Mouse (Mus musculus): ENCODE measurements at regions not wholly inside any gene's neighbourhood (a gene's known extent, or its start where the extent isn't known, plus 50 kb on each side); places are given as distances from the start of the nearest gene placed in this dataset.

DNA sequence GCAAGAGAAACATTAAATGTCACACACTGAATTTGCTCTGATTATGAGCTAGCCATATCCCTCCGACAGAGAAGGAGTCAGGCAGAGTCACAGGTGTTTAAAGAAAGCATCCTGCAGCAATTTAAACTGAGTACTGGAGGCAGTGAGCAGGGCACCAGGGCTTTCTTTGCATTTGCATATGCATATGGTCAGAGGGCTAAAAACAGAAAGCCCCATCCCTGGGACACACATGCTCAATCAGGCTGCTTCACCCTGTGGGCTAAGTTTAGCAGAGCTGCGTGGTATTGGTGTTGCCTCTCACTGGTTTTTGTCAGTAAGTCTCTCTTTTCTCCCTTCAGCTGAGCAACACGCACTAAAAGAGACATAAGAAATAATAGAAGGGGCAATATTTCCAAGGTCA lies 289.9 kb upstream of the Rps6ka3 start:
- Histone ChIP-seq H3K4me3 (replicated peaks) (no peak overlapping the region), H3K36me3 (replicated peaks) (no peaks in the 10 kb centered on the region), H3K4me2 (no peak overlapping the region), H3K27me3 (peaks cover 10% of the 10 kb centered on the region), H3K9ac (no peak overlapping the region), H3K4me1 (replicated peaks) (no peaks in the 10 kb centered on the region), H3K9me3 (replicated peaks) (no peaks in the 10 kb centered on the region), H3K27ac (replicated peaks) (no peak overlapping the region)
- WGBS (ENCODE audit: insufficient replicate concordance): 41% methylated on average over 3 of the region's 3 CpGs
- no peak for ATAC-seq (ENCODE audit: insufficient read depth)

DNA sequence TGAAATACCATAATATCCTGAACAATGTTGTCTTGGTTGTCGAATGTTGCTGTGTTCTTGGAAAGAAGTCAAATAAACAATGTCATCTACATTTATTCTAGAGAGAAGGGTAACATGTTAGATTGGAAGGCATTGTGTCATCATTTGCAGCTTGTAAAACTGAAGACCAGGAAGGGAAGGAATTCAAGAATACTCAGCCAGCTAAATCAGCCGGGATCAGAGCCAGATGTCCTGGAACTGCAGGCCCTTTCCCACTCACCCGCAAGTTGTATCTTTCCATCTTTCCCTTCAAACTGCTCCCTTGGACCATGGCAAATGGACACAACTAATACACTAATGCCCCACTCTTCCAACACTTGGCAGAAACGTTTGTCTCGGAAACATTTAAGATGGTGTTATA lies 288.7 kb upstream of the Rps6ka3 start:
- no peak for ATAC-seq (ENCODE audit: insufficient read depth)
- H3K36me3 ChIP-seq (replicated peaks): no peaks in the 10 kb centered on the region

GRCm38 (mm10) chrX:158921838-158922450 lies 288.2 kb upstream of the Rps6ka3 start:
- Histone ChIP-seq H3K4me1 (replicated peaks) (no peaks in the 10 kb centered on the region), H3K9me3 (replicated peaks) (no peaks in the 10 kb centered on the region), H3K27me3 (peaks cover 10% of the 10 kb centered on the region), H3K9ac (no peak overlapping the region), H3K4me2 (no peak overlapping the region), H3K4me3 (replicated peaks) (no peak overlapping the region), H3K36me3 (replicated peaks) (no peaks in the 10 kb centered on the region), H3K27ac (replicated peaks) (no peak overlapping the region)
- ATAC-seq (ENCODE audit: insufficient read depth): no peak
- 32% methylated on average over 14 of the region's 14 CpGs for WGBS (ENCODE audit: insufficient replicate concordance)

More for the DNA sequence above, 288.7 kb upstream of the Rps6ka3 start:
- 50% methylated on average over 5 of the region's 5 CpGs for WGBS (ENCODE audit: insufficient replicate concordance)
- H3K9me3 ChIP-seq (replicated peaks): no peaks in the 10 kb centered on the region
- H3K9ac ChIP-seq: no peak overlapping the region
- no peaks in the 10 kb centered on the region for H3K4me1 ChIP-seq (replicated peaks)
- H3K27ac ChIP-seq (replicated peaks): no peak overlapping the region
- H3K4me2 ChIP-seq: no peak overlapping the region
- peaks cover 10% of the 10 kb centered on the region for H3K27me3 ChIP-seq
- H3K4me3 ChIP-seq (replicated peaks): no peak overlapping the region

- Histone ChIP-seq H3K9ac (no peak overlapping the region), H3K36me3 (replicated peaks) (no peaks in the 10 kb centered on the region), H3K4me1 (replicated peaks) (no peaks in the 10 kb centered on the region), H3K4me2 (no peak overlapping the region), H3K4me3 (replicated peaks) (no peak overlapping the region), H3K27me3 (peaks cover 10% of the 10 kb centered on the region), H3K27ac (replicated peaks) (no peak overlapping the region), H3K9me3 (replicated peaks) (no peaks in the 10 kb centered on the region)
- no peak for ATAC-seq (ENCODE audit: insufficient read depth)
- 22% methylated on average over 14 of the region's 14 CpGs for WGBS (ENCODE audit: insufficient replicate concordance)
Observed at GRCm38 (mm10) chrX:158923081-158923561, 287.0 kb upstream of the Rps6ka3 start.

- H3K4me3 ChIP-seq (replicated peaks): no peak overlapping the region
- WGBS (ENCODE audit: insufficient replicate concordance): 44% methylated on average over 17 of the region's 17 CpGs
- H3K9me3 ChIP-seq (replicated peaks): no peaks in the 10 kb centered on the region
- H3K36me3 ChIP-seq (replicated peaks): no peaks in the 10 kb centered on the region
- no peak overlapping the region for H3K4me2 ChIP-seq
- H3K27ac ChIP-seq (replicated peaks): no peak overlapping the region
- H3K27me3 ChIP-seq: peaks cover 10% of the 10 kb centered on the region
- no peak overlapping the region for H3K9ac ChIP-seq
- no peak for ATAC-seq (ENCODE audit: insufficient read depth)
- no peaks in the 10 kb centered on the region for H3K4me1 ChIP-seq (replicated peaks)
Observed at GRCm38 (mm10) chrX:158923657-158924489, 286.2 kb upstream of the Rps6ka3 start.

DNA sequence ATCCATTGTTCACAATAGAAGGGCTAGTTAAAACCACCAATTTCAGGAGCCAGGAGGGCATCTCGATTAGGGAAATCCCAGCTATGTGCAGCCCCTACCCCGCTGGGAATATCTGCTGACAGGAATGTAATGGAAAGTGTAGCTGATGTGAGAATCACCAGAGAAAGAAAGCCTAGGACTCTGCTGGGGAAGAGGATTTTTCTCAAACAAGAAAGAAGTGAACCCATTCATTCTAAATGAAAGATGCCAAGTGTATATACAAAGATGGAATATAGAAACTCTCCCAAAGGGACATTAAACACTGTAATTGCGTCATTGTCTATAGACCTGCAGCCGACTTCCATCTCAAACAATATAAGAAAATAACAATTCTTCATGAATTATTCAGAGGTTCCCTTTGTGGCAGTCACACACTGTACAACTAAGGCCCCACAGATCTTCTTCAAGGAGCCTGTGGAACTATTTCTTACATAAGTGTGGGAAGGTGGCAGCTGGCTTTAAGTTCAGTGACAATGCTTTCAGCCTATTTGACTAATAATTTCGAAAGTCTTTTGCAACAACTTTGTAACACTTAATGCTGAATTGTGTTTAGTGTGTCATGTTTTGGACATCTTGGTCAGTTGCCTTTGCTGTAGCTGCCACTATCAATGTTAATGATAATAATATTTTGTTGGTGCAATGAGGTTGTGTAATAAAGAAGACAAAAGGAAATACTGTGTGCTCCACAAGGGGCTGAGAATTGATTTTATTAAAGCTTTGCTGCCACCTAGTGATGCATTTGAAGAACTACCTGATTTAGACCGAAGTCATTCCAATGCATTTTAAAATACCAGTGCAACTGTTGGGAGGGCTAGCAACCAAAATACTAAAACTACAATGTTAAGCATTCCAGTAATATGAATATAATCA lies 285.4 kb upstream of the Rps6ka3 start:
- ATAC-seq (ENCODE audit: insufficient read depth): no peak
- Histone ChIP-seq H3K4me2 (no peak overlapping the region), H3K4me1 (replicated peaks) (no peaks in the 10 kb centered on the region), H3K27me3 (peaks cover 10% of the 10 kb centered on the region), H3K4me3 (replicated peaks) (no peak overlapping the region), H3K9ac (no peak overlapping the region), H3K36me3 (replicated peaks) (no peaks in the 10 kb centered on the region), H3K9me3 (replicated peaks) (no peaks in the 10 kb centered on the region), H3K27ac (replicated peaks) (no peak overlapping the region)
- WGBS (ENCODE audit: insufficient replicate concordance): 27% methylated on average over 6 of the region's 6 CpGs

DNA sequence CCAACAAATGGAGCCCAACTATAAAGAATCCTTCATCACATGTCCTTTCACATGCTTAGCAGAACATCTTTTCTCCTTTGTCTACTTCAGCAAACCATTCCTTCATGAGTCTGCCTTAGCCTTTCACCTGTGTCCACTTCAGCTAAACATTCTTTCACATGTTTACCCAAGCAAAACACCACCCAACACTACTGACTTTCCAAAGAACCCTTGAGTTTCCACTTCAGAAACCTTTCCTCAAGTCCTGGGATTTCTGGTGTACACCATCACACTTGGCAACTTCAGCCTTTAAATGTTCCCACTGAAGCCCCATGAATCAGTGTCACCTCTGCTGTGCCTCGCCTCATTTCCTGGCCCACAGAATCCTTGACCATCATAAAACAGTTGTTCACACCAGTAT lies 278.2 kb upstream of the Rps6ka3 start:
- Histone ChIP-seq H3K4me2 (no peak overlapping the region), H3K27me3 (no peaks in the 10 kb centered on the region), H3K4me1 (replicated peaks) (no peaks in the 10 kb centered on the region), H3K36me3 (replicated peaks) (no peaks in the 10 kb centered on the region), H3K9ac (no peak overlapping the region), H3K4me3 (replicated peaks) (no peak overlapping the region), H3K27ac (replicated peaks) (no peak overlapping the region), H3K9me3 (replicated peaks) (no peaks in the 10 kb centered on the region)
- WGBS (ENCODE audit: insufficient replicate concordance): 33% methylated on average over 1 of the region's 1 CpGs
- ATAC-seq (ENCODE audit: insufficient read depth): no peak

DNA sequence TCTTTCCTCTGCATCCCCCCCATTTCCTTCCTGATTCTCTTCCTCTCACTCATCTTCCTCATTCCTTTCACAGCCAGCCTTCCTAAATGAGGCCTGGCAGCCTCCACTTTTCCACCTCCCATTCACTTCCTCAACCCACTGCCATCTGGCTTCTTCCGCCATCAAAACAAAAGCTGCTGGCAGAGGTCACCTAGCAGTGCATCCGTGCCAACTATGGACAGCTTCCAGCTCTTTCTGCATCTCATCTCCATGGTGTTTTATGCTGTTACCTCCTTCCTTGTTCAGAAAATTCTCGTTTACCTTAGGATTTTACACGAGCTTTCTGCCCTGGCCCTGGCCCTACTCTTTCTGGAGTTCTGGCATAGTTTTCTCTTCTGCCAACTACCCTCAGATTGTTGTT lies 262.9 kb upstream of the Rps6ka3 start:
- H3K36me3 ChIP-seq (replicated peaks): no peaks in the 10 kb centered on the region
- H3K9ac ChIP-seq: no peak overlapping the region
- no peaks in the 10 kb centered on the region for H3K4me1 ChIP-seq (replicated peaks)
- no peaks in the 10 kb centered on the region for H3K27me3 ChIP-seq
- H3K27ac ChIP-seq (replicated peaks): no peak overlapping the region
- H3K4me3 ChIP-seq (replicated peaks): no peak overlapping the region
- no peaks in the 10 kb centered on the region for H3K9me3 ChIP-seq (replicated peaks)
- H3K4me2 ChIP-seq: no peak overlapping the region
- WGBS (ENCODE audit: insufficient replicate concordance): 40% methylated on average over 4 of the region's 4 CpGs
- ATAC-seq (ENCODE audit: insufficient read depth): no peak

GRCm38 (mm10) chrX:158971726-158972125 lies 238.4 kb upstream of the Rps6ka3 start:
- no peaks in the 10 kb centered on the region for H3K9me3 ChIP-seq (replicated peaks)
- H3K4me3 ChIP-seq (replicated peaks): no peak overlapping the region
- H3K27ac ChIP-seq (replicated peaks): no peak overlapping the region
- no peaks in the 10 kb centered on the region for H3K4me1 ChIP-seq (replicated peaks)
- H3K36me3 ChIP-seq (replicated peaks): no peaks in the 10 kb centered on the region
- 54% methylated on average over 5 of the region's 5 CpGs for WGBS (ENCODE audit: insufficient replicate concordance)
- H3K4me2 ChIP-seq: no peak overlapping the region
- H3K9ac ChIP-seq: no peak overlapping the region
- no peak for ATAC-seq (ENCODE audit: insufficient read depth)
- H3K27me3 ChIP-seq: no peaks in the 10 kb centered on the region

- 39% methylated on average over 5 of the region's 5 CpGs for WGBS (ENCODE audit: insufficient replicate concordance)
- no peak for ATAC-seq (ENCODE audit: insufficient read depth)
- H3K4me1 ChIP-seq (replicated peaks): no peaks in the 10 kb centered on the region
Observed at GRCm38 (mm10) chrX:158976648-158977047, 233.5 kb upstream of the Rps6ka3 start.

DNA sequence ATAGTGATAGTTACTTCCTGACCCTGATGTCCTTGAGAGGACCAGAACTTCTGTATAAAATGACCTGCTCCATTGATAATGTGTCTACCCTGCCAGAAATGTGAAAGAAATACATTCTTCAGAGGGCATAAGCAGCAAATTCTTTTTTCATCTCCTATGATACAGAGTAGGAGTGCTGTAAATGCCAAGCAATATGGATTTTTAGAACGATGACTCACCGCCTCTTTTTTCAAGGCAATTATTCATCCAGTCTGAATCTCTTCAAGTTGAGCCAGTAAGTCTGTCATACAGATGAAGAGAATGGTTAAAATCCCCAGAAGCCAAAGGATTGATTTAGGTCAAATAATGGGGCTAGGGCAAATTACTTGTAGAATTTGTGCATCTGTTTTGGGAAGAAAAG lies 225.4 kb upstream of the Rps6ka3 start:
- Histone ChIP-seq H3K27ac (replicated peaks) (no peak overlapping the region), H3K36me3 (replicated peaks) (no peaks in the 10 kb centered on the region), H3K9me3 (replicated peaks) (no peaks in the 10 kb centered on the region), H3K4me2 (no peak overlapping the region), H3K4me3 (replicated peaks) (no peak overlapping the region), H3K27me3 (no peaks in the 10 kb centered on the region), H3K4me1 (replicated peaks) (no peaks in the 10 kb centered on the region), H3K9ac (no peak overlapping the region)
- no peak for ATAC-seq (ENCODE audit: insufficient read depth)
- 74% methylated on average over 2 of the region's 2 CpGs for WGBS (ENCODE audit: insufficient replicate concordance)

More at GRCm38 (mm10) chrX:158976648-158977047, 233.5 kb upstream of the Rps6ka3 start:
- Histone ChIP-seq H3K9me3 (replicated peaks) (no peaks in the 10 kb centered on the region), H3K4me3 (replicated peaks) (no peak overlapping the region), H3K36me3 (replicated peaks) (no peaks in the 10 kb centered on the region), H3K4me2 (no peak overlapping the region), H3K27me3 (no peaks in the 10 kb centered on the region), H3K27ac (replicated peaks) (no peak overlapping the region), H3K9ac (no peak overlapping the region)
